Mouse (Mus musculus) lung, postnatal 0 days (tissue): ENCODE measurements around the gene Capn5.

Experiments
- CTCF ChIP-seq: IDR thresholded peaks from 2 replicates; pipeline ENCODE4 v1.5.1; 2016; ENCODE audit warnings: antibody characterized with exemption, mild to moderate bottlenecking
- EP300 ChIP-seq: IDR thresholded peaks from 2 replicates; pipeline ENCODE4 v1.6.1; 2016; ENCODE audit warnings: antibody characterized with exemption, mild to moderate bottlenecking, control low read depth

DNA sequence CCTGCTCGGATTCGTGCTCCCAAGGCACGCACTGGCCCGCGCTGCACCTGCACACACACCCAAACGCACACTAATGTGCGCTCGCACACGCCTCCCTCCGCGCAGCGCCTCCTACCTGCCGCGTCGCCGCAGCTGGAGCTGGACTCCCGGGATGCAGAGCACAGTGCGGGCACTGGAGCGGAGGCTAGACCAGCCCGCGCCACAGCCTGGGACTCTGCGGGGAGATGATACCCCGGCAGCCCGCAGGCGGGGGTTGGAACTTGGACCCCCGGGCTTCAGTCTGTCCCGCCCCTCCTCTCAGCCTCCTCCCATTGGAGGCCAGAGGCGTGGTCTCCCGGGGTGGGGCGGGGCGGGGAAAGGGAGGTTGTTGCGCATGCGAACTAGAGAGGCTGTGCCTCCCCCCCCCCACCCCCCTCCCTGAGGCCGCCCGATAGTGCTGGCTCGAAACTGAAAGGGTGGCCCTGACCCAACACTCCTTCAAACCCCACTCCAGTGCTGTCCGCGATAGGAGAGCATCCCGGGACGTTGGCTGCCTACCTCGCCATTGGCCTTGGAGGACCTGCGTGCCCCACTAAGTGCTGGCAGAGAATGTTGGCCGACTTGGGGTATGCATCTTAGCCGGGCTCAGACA lies at the start of gene Capn5:
- peak; percentile 82 for TF ChIP-seq CTCF
- TF ChIP-seq EP300 = no peak
